Mouse (Mus musculus) liver, adult 2 months (tissue): ENCODE results near the gene Hpn. TPM values are rescaled to one million over a fixed set of nuclear protein-coding genes. Genes with fewer than 3 reads are reported as not detected.

Experiments
- DNase-seq: peaks from one replicate; pipeline ENCODE4 v3.0.0-alpha.2; 2011; ENCODE audit warnings: low read depth, low spot score; ENCODE audit errors: extremely low read depth
- H3K27ac ChIP-seq: fragments of 200-500 bp; replicated peaks from 2 replicates; pipeline ENCODE4 v1.5.1; 2012; ENCODE audit warnings: low read depth, mild to moderate bottlenecking, control low read depth, inconsistent platforms, low read length; ENCODE audit not compliant: insufficient read depth
- H3K27me3 ChIP-seq: fragments of 200-500 bp; 2 replicates; pipeline ENCODE4 v1.6.1; 2012; ENCODE audit warnings: mild to moderate bottlenecking, moderate library complexity, low read length, inconsistent platforms; ENCODE audit not compliant: control insufficient read depth, insufficient read depth
- H3K36me3 ChIP-seq: fragments of 200-500 bp; 2 replicates; pipeline ENCODE4 v1.6.1; 2012; ENCODE audit warnings: low read length, inconsistent platforms; ENCODE audit not compliant: control insufficient read depth, insufficient read depth
- H3K4me1 ChIP-seq: fragments of 200-500 bp; 2 replicates; pipeline ENCODE4 v1.6.1; 2011; ENCODE audit warnings: low read length; ENCODE audit not compliant: control insufficient read depth, insufficient read depth
- H3K4me3 ChIP-seq: fragments of 200-500 bp; 2 replicates; pipeline ENCODE4 v1.5.1; 2011; ENCODE audit warnings: low read depth, mild to moderate bottlenecking, control low read depth, low read length, moderate library complexity; ENCODE audit not compliant: insufficient read depth
- H3K79me2 ChIP-seq: fragments of 200-500 bp; 2 replicates; pipeline ENCODE4 v1.6.1; 2012; ENCODE audit warnings: inconsistent platforms, mild to moderate bottlenecking, low read length, moderate library complexity; ENCODE audit not compliant: control insufficient read depth, insufficient read depth
- H3K9ac ChIP-seq: fragments of 200-500 bp; 2 replicates; pipeline ENCODE4 v1.6.1; 2012; ENCODE audit warnings: low read depth, mild to moderate bottlenecking, control low read depth, inconsistent platforms, low read length
- CTCF ChIP-seq: fragments of 200-500 bp; IDR thresholded peaks from 2 replicates; pipeline ENCODE4 v1.5.1; 2011; ENCODE audit warnings: low read depth, low read length, control low read depth
- POLR2A ChIP-seq: fragments of 200-500 bp; IDR thresholded peaks from 2 replicates; pipeline ENCODE4 v1.6.1; 2011; ENCODE audit warnings: low read length, control low read depth; ENCODE audit not compliant: insufficient read depth; ENCODE audit errors: extremely low read depth
- WGBS: fragments of 180-500 bp; shearing (Covaris S2); methylation state at CpG from one replicate; pipeline ENCODE4 v1.1.7; 2018; 5-methylcytosine and 5-hydroxymethylcytosine counted together
- polyA plus RNA-seq: library from polyadenylated mRNA; depleted of rRNA; stranded (reverse); fragments of >200 nt; gene quantifications from 2 replicates; pipeline ENCODE4 v1.2.3, GENCODE M21; 2012
- total RNA-seq: library from RNA; depleted of rRNA; stranded (reverse); fragments of >200 nt; gene quantifications from 2 replicates; pipeline ENCODE4 v1.2.3, GENCODE M21; 2014

The Hpn gene
- total and polyA plus RNA-seq, 2 experiments, result 282 to 883 TPM

DNA sequence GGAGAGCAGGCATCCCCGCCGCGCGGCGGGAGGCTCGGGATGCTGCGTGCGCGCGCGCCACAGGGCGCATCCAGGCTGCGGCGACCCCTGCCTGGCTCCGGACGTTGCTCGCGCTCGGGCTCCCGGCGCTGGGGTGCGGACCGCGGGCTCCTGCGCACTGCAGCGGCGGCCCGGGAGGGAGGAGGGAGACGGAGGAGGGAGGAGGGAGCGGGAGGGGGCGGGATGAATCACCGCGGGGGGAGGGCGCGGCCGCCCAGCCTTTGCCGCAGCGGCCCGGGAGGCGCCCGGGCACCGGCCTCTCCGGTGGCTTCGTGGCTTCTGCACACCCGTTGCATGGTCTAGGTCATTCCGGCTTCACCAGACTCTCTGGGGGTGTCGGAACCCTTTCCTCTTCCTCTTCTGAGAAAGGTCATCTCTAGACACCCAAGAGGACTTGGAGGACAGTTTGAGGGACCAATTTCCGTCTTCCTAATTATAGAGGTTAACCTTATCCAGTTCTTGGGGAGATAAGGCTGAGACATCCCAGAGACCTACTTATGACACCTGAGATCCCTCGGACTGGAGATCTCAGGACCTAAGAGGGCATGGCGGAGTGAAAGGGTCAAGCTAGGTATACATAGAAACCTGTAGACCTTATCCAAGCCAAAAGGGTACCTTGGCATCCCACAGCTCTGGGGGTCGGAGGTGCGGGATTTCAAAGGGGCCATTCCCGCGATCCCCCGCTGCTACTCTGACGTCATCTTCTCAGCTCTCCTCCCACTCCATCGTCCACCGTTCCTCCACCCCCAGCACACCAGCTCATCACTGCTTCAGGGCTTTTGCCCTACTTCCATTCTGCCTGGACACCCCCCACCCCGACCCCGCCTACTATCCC lies 12.0 kb upstream of the Hpn start, which contains the start of gene Scn1b:
Gene Scn1b, minus strand, starts transcription at position 153 of the 874 bp plus-strand sequence.
- Histone ChIP-seq H3K27ac (no peak within 1 kb of the TSS), H3K79me2 (no peaks in the 10 kb centered on the region), H3K36me3 (peaks cover 5% of the 10 kb centered on the region; the same call in 1 of the 2 replicates), H3K27me3 (peaks cover 6% of the 10 kb centered on the region), H3K4me3 (peak within 1 kb of the TSS; percentile 52), H3K9ac (peak within 1 kb of the TSS; percentile 89), H3K4me1 (peaks cover 3% of the 10 kb centered on the region; the same call in 1 of the 2 replicates)
- TF ChIP-seq POLR2A (no peak), CTCF (no peak)
- 4% methylated on average over 45 of the region's 60 CpGs for WGBS
- no peak for DNase-seq

DNA sequence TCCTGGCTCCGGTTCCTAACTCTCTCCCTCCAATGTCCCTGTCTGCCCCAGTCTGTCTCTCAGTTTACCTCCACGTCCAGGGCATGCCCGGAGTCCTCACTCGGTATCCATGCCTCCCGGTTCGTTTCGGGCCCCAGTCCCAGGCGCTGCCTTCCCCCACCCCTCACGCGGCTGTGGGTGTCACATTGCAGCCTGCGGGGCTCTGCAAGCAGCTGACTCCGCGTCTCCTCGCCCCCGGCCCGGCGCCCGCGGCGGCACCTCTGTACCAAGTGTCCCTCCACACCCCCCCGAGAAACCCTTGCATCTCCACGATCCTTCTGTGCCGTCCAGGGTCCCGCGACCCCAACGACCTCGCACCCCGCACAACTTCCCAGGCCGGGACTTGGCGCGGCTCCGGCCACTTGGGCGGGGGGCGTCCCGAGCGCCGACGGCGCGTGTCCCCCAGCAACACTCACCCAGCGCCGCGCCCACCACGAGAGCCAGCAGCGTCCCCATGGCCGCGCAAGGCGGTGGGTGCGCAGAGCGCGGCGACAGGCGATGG lies 11.2 kb upstream of the Hpn start:
- H3K9ac ChIP-seq, result peak overlapping the region; percentile 89
- 5% methylated on average over 51 of the region's 53 CpGs for WGBS
- TF ChIP-seq CTCF (no peak), POLR2A (no peak)
- DNase-seq, result no peak
- peaks cover 6% of the 10 kb centered on the region for H3K27me3 ChIP-seq
- H3K36me3 ChIP-seq, result peaks cover 5% of the 10 kb centered on the region; the same call in 1 of the 2 replicates
- H3K79me2 ChIP-seq, result no peaks in the 10 kb centered on the region
- peak overlapping the region; percentile 52 for H3K4me3 ChIP-seq
- no peak overlapping the region for H3K27ac ChIP-seq
- H3K4me1 ChIP-seq, result peaks cover 3% of the 10 kb centered on the region; the same call in 1 of the 2 replicates

DNA sequence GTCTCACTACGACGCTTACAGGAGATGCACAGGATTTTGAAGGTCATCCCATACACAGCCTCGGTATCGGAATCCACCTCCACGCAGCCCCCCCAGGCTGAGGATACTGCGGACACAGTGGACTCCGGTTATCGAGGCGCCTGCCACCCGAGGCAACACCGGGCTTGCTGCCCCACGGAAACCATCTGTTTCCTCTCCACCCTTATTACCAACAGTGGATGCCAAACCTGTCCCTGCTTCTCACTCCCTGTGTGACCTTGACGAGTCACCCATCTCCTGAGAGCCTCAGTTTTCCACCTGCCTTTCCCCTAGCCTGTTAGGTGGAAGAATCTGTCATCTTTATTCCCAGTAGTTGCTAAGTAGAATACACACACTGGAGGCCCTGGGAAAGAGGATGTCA lies 10.0 kb upstream of the Hpn start:
- 80% methylated on average over 13 of the region's 13 CpGs for WGBS
- peaks cover 3% of the 10 kb centered on the region; the same call in 1 of the 2 replicates for H3K4me1 ChIP-seq
- no peak for TF ChIP-seq CTCF
- no peak for TF ChIP-seq POLR2A
- no peaks in the 10 kb centered on the region for H3K79me2 ChIP-seq
- peaks cover 2% of the 10 kb centered on the region; the same call in 1 of the 2 replicates for H3K36me3 ChIP-seq
- no peak overlapping the region for H3K4me3 ChIP-seq
- no peak overlapping the region for H3K27ac ChIP-seq
- H3K9ac ChIP-seq, result no peak overlapping the region
- DNase-seq, result no peak
- H3K27me3 ChIP-seq, result peaks cover 6% of the 10 kb centered on the region

- TF ChIP-seq POLR2A (no peak), CTCF (no peak)
- no peaks in the 10 kb centered on the region for H3K36me3 ChIP-seq
- H3K27ac ChIP-seq, result no peak overlapping the region
- H3K27me3 ChIP-seq, result peaks cover 6% of the 10 kb centered on the region
- no peaks in the 10 kb centered on the region for H3K79me2 ChIP-seq
- WGBS, result 88% methylated on average over 5 of the region's 5 CpGs
- DNase-seq, result no peak
- H3K4me3 ChIP-seq, result no peak overlapping the region
- no peak overlapping the region for H3K9ac ChIP-seq
- peaks cover 3% of the 10 kb centered on the region; the same call in 1 of the 2 replicates for H3K4me1 ChIP-seq
These were observed 9.3 kb upstream of the Hpn start for GRCm38 (mm10) chr7:31124381-31124780.

- H3K79me2 ChIP-seq, result no peaks in the 10 kb centered on the region
- H3K9ac ChIP-seq, result no peak overlapping the region
- 74% methylated on average over 3 of the region's 3 CpGs for WGBS
- no peak overlapping the region for H3K4me3 ChIP-seq
- H3K4me1 ChIP-seq, result peaks cover 3% of the 10 kb centered on the region; the same call in 1 of the 2 replicates
- no peaks in the 10 kb centered on the region for H3K36me3 ChIP-seq
- no peak for DNase-seq
- peaks cover 6% of the 10 kb centered on the region for H3K27me3 ChIP-seq
- H3K27ac ChIP-seq, result no peak overlapping the region
- no peak for TF ChIP-seq POLR2A
- no peak for TF ChIP-seq CTCF
These were observed 8.6 kb upstream of the Hpn start for GRCm38 (mm10) chr7:31123697-31124096.
